Mouse (Mus musculus) frontal cortex, adult 2 months (tissue): ENCODE measurements at regions not wholly inside any gene's neighbourhood (a gene's known extent, or its start where the extent isn't known, plus 50 kb on each side); places are given as distances from the start of the nearest gene placed in this dataset.
"Not testable (repeated sequence)": the region's sequence is repeated elsewhere in the genome, so short reads cannot be mapped to it uniquely, and the experiment has no call there.

Source experiments
- DNase-seq, 2 experiments: peaks; one replicate each; pipeline ENCODE4 v3.0.0; 2022; ENCODE audit warnings: low spot score in 1 of 2; ENCODE audit errors: extremely low spot score in 1 of 2

DNA sequence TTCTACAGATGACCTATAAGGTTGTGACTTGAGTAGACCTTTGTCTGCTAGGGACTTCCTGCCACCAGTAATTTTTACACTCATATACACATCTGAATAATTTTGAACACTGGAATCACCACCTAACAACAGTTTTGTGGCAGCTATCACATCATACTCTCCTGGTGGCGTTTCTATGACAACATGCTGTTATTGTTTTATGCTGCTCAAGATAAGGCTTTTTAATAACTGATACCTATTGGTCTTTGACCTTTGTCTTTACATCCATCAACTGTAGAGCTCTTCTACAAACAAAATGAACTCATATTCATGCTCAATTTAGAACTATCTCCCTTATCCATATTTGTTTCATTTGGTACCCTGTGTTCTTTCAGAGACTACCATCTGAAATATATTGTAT, 556.0 kb downstream of the Nyap2 start:
- no peak for DNase-seq

DNA sequence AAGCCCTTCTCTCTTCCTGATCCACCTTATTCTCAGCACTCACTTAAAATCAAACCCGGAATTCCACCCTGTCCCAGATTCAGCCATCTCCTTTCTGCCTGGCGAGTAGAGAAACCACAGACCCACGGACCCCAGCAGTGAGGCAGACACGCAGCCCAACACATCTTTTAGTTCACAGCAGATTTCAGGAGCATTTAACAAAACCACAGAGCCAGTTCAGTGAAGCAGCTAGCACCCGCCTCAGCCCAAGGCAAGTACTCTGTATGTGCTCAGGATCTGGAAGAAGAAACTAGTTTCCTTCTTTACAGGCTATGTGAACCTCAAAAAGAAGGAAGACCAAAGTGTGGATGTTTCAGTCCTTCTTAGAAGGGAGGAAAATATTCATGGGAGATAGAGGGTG, 560.6 kb downstream of the Nyap2 start:
- DNase-seq = no peak

DNA sequence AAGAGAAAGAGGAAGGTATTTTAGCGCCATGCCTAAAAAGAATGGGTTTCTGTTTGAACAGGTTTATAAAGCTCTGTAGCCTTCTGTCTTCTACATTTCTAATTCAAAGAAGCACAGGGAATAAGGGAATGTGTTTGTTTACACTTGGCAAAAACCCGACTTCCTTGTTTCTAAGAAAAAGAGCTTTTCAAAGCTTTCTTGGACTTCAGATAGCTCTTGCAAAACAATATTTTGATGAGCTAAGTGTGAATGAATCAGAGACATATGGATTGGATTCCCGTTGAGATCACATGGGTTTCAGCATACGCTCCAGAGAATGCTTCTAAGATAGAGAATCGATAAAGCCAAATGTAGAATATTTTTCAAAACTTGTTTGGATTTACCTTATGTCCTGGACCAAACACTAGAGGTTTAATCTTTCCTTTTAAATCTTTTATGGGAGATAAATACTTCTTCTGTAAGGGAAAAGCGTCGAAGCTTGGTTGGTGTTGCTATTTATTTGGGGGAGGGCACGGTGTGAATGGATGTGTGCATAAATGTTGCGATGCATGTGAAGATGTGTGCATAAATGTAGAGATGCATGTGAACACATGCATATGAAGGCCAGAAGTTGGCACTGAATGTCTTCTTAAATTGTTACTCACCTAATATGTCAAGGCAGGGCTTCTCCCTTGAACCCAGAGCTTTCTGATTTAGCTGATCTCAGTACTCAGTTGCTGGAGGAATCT, 576.4 kb downstream of the Nyap2 start:
- peak in 1 of 2 experiments; percentile 35 for DNase-seq

DNA sequence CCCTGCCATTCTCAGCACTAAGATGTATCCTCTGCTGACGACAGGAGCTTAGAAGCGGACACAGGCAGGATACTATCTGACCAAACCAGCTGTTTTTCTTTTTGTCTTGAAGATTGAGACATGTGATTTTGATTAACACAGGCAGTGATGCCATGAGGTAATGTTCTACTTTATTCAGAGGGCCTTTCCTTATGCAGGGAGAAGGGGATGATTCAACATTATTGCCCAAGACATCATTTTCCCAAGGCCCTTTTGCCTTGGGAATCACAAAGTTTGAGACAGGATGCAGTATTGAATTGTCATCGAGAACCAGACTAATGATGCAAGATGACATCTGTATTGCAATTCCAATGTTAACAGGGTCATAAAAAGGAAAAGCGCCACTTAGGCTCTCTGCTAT, 571.7 kb upstream of the Gm9747 start:
- DNase-seq = no peak

DNA sequence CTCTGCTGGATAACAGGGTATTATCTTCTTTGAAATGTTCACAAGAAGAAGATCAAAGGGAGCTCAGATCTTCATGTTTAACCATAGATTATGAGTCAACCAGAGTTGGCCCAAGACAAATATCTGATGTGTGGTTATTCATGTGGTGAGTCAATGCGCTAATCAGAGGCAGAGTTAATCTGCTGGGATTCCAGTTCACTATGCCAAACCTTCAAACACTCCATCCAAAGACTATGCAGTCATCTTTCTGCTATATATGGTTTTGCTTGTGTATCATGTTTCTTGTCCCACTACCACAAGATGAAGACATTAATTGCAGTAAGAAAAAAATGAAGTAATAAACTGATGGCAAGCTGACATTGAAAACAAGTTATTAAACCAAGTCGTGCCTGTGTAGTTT, 561.8 kb upstream of the Gm9747 start:
- no peak for DNase-seq

DNA sequence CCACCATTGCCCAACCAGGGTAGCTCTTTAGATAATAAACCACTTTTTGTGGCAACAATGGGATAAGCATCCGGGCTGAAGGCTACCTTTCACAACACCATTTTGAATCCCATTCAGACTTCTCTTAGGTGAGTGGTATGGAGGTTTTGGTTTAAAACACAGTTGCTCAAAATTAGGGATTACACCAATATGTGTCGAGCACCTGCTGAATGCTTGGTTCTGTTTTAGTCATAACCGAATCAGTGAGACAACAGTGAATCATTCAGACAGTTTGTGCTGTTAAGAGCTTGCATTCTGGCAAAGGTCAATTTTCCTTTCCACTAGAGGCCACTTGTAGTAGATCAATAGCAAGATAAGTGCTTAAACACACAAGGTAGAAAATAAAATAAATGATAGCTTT, 561.2 kb upstream of the Gm9747 start:
- DNase-seq = no peak

DNA sequence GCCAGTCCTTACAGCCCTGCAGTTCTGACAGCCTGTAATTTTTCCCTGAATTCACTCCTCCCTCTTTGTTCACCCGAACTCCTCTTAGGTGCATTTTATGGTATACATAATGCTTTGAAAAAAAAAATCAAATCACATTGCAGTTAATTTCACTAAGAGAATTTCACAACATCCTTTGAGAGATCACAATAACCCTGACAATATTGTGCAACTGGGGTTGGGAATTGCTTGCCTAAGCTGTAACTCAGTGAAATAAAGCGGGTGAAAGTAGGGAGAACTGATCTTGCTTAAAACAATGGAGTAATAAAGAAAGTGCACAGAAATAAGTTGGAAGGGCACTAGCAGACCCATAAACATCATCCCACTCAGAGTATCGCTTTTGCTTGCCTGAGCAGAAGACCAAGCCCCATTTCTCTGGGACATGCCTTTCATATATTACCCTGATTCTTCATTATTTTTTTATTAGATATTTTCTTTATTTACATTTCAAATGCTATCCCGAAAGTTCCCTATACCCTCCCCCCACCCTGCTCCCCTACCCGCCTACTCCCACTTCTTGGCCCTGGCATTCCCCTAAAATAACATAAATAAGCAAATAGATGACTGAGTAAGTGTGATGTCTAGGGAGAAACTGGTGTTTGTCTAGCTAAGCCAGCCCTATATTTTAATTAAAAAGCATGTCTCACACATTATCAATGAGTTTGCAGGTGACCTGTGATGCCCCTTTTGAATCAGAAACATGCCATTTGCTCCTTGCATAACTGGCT, 557.2 kb upstream of the Gm9747 start:
- DNase-seq = no peak

DNA sequence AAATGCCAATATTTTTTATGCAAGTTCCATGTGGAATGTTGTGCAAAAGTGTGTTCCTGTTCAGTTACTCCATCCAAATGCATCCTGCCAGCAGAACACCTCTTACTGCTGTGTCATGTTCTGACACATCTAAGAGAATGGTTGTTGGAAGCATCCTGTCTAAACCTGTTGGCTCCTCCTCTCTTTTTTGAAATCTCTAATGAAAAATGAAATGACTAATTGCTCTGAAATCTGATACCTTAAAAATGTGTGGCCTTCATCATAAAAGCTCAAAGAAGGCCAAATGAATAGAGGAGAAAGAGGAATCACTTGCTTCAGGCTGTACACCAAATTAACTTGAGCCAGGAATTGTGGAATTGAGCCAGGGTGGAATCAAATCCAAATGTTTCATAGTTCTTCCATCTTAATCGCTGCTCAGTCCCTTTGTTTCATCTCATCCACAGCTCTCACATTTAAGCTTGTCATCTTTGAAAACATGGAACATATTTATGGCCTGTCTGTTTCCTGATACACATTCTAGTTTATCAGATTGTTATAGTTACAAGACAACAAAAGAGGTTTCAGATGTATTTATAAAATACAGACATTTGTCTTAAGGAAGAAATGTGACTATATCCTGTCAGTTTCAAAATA, 555.0 kb upstream of the Gm9747 start:
- DNase-seq = no peak

DNA sequence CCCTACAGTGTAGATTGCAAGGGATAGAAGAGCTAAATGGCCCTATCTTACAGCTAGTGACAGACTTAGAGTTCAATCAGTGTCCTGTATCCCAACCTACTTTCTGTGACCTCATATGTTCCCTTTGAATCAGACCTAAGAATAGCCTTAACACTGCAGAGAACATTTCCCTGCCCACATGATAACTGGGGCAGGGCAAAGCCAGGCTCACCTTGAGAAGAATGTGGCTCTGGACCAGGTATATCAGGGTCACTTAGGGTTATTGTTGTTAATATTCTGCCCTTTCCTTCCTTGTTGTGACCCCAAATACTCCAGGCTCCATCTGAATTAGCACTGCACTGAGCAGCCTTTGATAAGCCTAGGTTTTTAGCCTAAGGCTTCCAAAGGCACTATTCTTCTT, 536.8 kb upstream of the Gm9747 start:
- DNase-seq = no peak

DNA sequence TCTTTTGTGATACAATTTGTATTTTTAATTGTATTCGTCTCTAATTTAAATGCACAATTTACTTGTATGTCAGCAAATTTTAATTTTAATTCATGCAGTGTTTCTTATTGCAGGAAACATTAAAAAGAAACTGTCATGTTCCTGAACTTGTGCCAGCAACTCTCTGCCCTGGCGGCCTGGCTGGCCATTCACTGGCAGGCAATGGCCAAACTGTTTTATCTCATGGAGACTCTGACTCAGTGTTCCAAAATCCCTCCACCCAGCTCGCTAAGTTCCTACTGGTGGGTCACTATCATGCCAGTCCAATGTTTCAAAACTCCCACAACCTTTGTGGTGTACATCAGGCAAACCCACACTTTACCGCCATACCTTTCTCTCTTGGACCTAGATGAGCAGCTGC, 523.7 kb upstream of the Gm9747 start:
- DNase-seq = no peak

DNA sequence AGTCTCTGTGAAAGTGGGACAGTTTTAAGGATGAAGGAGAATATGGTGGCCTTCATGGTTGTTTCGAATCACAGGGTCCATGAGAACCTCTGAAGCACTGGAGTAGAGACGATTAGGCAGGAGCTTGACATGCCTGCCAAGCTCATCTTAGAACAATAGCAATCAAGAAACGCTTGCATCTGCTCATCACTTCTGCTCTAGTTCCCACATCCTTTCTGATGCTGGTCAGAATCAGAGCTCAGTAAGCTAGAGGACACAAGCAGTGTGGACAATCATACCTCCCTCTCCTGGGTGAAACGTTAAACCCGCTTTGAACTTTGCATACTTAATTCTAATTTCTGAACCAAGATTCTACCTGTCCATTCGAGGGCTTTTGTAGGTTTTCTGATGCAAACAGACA, 515.8 kb upstream of the Gm9747 start:
- no peak for DNase-seq

DNA sequence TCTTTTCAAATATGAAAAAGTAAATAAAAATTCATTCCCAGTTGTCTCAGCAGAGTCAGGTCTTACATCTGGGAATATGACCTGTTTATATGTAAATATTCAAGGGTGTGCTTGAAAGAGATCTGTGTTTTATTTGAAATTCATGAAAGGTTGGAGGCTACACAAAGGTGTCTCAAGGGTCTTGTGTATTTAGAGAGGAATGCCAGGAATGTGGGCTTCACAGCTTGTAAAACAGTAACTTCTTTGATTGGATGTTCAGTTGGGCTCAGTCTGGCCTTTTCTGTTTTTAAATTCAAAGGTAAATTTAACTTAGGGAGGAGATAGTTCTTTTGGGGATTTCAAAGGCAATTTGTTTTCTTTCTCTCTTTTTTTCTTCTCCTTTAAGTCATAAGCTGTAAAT, 514.7 kb upstream of the Gm9747 start:
- DNase-seq = no peak

DNA sequence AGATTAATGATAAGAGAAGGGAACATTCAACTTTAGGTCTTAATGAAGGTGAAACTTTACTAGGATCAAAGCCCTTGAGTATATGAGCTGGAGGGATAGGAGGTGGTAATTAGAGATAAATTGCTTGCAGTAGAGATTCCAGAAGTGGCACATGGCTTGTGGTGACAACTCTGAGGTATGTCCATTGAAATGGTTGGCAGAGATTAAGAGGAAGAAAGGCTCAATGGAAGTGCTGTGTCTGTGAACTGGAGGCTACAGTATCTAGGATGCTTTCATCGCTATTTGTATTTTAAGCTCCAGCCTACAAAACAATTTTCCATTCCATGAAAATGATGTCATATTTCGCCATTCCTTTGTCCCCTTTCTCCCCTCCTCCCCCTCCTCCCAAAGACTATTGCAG, 508.1 kb upstream of the Gm9747 start:
- DNase-seq = no peak

DNA sequence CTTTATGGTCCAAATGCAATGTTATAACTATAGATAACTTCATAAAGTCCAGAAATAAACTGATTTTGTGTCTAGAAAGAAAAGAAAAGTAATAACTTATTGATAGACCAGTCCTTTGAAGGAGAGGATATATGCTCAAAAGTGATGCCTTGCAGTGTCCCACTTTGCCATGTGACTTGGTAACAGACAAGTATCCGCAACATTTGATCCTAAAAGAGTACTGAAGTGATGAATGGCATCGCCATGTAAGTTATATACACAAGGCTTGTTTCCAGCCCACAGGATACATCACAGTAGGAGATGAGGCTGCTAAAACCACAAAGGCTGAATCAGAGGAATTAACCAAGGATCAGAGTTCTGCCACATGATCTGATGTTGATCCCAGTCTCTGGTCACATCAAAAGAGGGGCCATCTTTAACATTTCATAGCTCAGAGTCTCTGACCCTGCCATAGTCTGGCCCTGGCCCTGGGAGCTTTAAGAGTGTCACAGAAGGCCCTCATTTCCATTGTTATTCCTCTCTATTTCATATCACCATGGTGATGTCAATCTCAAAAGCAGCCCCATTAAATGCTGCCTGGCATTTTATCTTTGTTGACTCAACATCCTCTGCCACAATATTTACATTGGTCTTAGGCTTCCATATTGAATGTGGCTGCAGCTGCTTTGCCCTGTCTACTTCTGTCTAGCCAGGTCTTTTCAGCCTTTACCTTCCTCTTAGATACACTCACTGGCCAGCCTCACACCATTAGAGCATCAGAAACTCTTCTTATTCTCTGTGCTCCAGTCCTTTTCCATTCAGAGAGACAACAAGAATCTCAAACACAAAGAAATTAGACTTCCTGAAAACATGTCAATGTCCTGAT, 506.4 kb upstream of the Gm9747 start:
- no peak for DNase-seq

DNA sequence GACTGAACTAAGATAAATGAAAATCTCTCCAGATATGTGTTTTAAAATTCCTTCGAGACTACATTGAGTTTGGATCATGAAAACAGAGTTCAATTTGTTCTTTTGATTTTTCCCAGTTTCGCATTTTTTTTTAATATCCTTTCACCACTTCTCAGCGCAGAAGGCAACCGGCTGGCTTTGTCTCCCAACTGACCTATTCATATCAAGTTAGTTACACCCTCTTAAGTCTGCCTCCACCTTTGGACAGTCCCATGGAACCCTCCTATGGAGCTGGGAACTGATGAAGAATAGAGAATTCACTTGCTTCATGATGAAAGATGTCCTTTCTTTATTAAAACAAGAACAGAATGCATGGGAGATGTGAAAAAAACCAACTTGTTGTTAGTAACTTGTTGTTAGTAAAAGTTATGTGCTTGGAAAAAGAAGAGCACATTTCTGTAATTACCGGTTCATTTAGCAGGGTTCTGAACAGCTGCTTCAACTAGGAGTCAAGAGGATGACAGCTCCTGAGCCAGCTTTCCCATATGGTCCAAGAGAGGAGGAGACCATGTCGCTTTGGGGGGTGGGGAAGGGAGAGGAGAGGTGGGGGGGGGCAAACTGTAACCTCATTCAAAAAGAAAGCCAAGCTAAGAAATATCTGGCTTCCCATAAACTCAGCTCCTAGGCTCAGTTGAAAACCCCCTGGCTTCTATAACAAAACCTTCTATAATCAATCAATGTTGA, 495.6 kb upstream of the Gm9747 start:
- DNase-seq = no peak

DNA sequence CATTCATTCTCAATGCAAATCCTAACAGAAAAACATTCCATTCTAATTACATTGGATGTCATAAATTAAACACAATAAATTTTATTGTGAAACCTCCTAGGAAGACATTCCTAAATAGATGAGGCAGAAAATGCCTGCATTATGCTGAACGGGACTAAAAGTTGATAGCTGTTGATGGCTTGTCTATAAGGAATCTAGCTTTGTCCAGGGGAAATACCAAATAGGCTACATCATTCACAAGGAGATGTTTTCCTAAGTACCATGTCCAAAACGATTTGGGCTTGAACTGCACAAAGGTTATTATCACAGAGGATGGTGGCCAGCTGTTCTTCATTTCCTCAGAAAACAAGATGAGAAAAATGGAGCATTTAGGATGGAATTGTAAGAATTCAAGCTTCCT, 494.5 kb upstream of the Gm9747 start:
- no peak for DNase-seq

DNA sequence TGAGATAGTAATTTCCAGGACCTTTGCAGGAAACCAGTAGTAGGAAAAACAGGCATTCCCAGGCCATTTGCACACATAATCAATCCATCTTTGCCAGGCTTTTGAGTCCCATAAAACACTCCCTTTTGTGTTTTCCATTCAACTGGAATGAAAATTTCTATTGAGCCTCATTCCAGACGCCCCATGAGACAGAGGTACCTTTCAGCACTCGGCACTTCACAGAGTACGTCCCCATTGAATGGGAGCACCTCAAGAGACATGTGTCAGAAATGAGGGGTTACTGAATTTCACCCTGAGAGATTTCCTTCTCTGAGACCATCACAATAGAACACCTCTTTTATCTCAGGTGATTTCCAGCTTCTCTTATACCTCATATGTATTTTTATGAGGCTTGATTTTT, 493.5 kb upstream of the Gm9747 start:
- DNase-seq = no peak

DNA sequence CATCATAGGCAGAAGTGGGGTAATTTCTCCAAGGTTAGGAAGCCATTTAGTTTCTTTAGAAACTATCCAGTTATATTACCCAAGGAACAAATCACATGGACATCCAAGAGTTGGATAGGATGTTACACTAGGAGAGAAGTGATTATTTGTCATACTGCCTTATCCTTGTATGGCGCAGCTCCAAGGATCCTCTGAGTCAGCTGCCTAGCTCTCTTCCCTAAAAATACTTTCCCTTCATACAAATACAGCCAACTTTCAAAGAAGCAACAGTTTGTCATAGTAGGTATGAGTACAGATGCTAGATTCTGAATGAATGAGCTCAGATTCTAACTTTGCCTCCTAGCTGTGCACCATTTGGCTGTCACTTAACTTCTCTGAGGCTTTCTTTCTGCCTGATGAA, 492.9 kb upstream of the Gm9747 start:
- DNase-seq = peak in 1 of 2 experiments; percentile 15

DNA sequence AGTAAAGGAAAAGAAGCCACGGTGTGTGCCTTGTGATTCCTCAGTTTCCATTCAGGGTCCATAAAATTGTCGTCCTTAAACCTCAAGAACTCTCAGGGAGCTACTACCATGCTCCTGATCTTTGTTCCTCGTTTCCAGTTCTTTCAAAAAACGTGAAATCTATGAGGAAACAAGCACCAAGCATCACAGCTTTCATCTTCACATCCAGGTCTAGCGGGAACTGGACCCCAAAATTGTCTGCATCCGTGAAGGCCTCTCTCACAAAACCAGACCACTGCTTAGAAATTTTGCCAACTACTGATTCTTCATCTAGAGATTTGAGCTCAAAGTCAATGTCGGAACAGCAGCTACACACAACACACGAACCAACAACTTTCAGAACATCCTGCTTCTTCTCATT, 491.0 kb upstream of the Gm9747 start:
- not testable (repeated sequence) for DNase-seq

DNA sequence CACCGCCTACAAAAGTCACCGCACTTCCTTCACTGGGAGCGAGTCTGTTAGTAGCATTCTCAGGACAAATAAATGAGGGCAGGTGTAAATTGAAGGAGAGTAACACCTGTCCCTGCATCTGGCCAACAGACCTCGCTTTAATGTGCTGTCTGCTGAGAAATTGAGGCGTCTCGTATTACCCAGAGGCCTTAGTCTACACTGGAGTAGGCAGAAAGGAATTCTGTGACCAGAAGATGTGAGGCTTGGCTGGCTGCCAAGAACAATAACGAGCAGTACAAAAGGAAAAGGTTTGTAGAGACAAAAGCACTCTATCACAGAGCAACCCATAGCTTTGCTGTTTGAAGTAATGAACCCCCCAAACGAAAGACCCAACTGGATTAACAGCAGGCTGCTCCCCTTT, 488.4 kb upstream of the Gm9747 start:
- DNase-seq = peak in 1 of 2 experiments; percentile 18
